Mouse (Mus musculus): Measurements from ENCODE around the gene Qprt.
"Not testable (repeated sequence)": the region's sequence is repeated elsewhere in the genome, so short reads cannot be mapped to it uniquely, and the experiment has no call there.

Gene Qprt

DNA sequence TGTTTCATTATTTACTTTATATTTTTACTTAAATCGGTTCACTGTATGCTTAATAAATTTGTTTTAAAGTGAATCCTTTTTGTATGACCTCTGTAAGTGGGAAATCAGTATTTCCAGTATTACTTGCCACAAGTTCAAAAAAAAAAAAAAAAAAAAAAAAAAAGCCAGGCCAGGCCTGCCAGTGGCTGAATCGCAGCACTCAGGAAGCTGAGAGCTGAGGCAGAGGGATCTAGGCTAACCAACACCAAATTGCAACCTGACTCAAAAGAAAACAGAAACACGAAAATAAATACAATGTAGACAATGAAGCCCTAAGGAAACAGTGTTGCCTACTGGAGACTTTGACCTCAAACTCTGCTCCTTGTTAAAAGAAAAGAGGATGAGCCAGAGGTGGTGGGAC, 28.1 kb downstream of the Qprt start:
- no peak for DNase-seq

DNA sequence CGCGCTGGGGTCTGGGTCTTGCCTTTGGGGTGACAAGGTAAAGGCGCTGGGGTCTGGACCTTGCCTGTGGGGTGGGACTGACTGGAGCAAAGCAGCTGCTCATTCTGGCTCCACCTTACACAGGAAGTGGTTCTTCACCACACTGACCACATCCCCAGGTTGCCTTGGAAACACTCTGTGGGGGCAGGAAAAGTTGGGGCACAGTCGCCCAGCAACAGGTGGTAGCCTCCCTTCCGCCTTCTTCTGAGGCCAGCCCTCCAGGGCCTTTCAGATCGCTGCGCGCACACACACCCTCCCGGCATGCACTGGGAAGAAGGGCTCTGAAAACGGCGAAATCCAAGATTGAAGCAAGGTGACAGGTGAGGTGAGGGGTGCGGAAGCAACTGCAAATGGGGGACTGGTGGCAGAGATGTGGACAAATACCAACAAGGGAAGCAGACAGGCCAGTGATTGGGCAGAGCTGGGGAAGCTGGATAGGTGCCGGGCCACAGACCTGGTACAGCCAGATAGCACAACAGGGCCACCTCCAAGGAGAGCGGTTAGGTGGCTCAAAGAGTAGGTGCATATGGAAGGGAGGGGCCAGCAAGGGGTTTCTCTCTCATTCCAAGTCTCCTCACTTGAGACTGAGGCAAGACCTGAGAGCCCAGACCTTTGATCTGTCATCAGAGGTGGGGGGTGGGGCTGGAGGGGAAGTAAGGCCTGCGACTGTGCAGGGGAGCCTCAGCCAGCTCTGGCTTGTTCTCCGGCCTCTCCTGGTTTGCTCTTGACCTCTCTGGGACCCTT, 30.7 kb downstream of the Qprt start, which contains the start of gene AI467606:
Gene AI467606, plus strand, starts transcription at position 246 of the 783 bp plus-strand sequence.
- no peak for DNase-seq

DNA sequence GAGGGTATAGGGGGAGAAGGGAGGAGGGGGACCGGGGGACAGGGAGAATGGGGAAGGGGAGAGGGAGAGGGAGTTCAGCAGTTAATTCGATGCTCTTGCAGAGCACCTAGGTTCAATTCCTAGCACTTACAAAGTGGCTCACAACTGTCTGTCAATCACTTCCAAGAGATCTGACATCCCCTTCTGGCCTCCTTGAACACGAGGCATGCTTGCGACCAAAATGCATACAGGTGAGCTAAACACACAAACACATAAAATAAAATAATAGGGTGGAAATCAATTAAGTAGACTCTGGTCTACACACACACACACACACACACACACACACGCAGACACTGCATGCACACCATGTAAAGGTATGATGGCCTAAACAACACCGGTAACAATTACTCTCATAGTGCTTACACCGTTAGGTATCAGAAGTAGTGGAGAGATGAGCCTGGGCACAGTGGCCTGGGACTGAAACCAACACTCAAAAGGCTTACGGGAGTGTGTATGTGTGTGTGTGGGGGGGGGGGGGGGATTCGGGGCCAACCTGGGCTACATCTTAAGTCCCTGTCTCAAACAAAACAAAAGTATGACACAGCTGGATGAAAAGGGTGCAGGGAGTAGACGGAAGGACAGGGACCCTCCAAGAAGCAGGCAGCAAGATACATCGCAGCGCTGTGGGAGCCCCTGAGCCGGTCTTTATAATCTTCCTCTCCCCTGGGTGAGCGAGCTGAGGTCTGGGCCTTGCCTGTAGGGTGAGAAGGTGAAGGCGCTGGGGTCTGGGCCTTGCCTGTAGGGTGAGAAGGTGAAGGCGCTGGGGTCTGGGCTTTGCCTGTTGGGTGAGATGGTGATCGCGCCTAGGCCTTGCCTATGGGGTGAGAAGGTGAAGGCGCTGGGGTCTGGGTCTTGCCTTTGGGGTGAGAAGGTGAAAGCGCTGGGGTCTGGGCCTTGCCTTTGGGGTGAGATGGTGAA, 31.6 kb downstream of the Qprt start:
- no peak for DNase-seq

DNA sequence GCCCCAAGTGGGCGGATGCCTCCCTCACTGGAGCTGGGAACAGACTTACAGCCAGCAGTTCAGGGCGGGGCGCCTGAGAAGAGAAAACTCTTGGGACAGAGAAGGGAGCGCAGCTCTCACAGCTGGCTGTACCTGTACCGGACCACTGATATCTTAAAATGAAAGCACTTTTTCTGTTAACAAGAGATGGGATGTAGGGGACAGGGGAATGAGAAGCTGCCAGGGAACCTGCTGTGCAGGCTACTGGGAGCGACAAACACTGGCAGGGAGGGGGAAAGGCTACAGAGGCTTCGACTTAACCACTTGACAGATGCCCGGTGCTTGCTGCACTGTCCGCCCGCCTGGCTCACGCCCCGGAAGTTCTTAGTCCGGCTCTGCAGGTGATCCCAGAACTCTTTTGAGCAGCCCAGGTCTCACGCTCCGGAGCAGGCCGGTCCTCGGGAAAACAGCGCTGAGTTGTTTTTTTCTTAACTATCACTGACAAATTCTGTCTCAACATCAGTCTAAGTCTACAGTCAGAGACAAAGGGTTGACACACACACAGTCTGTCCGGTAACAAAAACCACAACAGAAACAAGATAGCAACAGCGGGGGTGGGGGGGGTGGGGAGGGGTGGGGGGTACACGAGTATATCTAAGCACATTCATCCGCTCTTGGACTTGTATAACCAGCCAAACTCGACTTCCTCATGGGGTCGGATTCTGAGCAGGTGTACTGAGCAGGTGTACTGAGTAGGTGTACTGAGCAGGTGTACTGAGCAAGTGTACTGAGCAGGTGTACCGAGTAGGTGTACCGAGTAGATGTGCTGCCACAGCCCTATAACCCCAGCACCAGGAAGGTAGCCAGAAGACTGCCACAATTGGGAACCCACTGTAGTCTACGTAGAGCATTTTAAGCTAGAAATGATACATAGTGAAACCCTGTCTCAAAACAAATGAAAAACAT, 32.9 kb downstream of the Qprt start:
- no peak for DNase-seq

DNA sequence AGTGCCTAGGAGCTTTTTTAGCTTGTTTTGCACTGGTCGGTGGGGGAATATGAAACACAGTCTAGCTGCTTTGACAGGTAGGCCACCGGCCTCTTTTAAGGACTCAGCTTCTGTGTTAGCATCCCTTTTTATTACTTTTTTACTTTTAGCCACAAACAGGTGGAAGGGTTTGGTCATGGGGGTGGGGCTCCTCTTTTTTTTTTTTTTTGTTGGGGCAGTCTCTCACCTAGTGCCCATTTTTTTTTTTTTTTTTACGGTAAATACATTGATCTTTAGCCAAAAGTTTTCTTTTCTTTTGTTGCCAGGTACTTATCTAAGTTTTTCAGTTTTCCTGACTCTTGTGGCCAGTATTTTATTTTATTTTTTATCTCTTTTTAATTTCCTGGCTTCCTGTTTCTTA, 33.9 kb downstream of the Qprt start:
- DNase-seq: no peak

DNA sequence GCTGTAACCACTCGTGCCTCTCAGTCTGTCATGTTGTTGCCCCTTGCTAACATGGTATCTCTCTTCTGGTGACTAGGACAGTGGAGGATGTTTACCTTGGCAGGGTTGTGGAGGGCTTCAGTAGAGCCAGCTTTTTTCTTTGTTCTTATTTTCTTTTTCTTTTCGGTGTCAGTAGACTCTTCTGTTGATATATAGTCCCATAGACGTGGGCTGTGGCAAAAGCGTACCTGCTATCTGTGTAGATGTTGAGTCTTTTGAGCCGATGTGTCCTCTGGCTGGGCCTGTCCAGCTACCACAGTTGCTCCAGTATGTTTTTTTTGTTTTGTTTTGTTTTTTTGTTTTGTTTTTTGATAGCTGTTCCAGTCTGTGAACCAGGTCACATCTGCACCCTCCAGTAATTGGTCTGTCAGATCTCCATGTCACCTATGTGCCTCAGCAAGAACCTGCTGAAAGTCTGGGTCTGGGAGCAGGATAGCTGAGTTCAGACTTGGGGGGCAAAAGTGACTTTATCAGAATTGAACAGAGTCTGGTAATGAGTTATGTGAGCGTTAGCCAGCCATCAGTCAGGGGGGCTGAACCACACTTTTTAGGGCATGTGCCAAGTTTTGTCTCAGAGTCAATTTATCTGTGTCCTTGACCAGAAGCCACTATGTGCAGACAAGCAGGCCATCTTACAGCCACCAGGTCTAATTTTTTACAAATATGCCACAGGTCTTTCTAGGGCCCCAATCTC, 34.6 kb downstream of the Qprt start, which contains the start of gene Zg16:
Gene Zg16, minus strand, starts transcription at position 51 of the 733 bp plus-strand sequence.
- DNase-seq: not testable (repeated sequence)

DNA sequence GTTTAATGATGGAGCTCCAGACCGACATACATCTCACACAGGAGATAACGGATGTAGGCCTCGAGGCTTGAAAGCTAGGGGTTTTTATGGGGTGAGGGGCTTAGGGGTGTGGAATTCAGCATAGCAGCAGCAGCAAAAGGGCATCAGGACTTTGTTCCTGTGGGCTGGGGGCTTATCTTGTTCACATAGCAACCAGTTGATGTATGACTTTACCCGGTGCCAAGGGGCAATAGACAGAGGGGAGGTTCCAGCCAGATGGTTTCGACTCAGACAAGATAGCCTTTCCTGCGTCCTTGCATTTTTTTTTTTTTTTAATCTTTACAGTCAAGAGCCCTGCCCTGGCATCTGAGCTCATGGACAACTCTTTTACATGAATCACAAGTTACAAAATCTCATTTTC, 36.3 kb downstream of the Qprt start:
- not testable (repeated sequence) for DNase-seq

DNA sequence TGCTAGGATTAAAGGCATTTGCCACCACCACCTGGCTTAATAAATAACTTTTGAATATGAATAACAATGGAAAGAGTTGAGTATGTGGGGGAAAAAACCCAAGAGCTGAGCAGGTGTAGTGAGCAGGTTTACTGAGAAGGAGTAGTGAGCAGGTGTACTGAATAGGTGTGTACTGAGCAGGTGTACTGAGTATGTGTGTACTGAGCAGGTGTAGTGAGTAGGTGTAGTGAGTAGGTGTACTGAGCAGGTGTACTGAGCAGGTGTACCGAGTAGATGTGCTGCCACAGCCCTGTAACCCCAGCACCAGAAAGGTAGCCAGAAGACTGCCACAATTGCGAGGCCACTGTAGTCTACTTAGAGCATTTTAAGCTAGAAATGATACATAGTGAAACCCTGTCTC, 37.2 kb downstream of the Qprt start:
- no peak for DNase-seq

DNA sequence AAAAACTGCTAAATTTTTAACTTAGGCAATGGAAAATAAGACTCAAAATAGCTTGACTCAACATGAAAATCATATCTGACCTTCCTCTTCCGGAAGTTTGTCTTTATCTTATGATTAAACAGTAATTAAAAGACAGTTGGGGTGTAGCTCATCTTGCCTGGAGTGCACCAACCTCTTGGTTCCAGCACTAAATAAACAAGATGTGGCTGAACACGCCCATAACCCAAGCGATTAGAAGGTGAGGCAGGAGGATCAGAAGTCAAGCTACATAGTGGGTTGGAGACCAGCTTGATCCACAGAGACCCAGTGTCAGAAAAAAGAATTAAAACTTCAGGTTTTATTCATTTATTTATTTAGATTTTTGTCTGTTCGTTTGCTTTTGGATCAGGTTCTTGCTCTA, 38.3 kb downstream of the Qprt start:
- DNase-seq: no peak

DNA sequence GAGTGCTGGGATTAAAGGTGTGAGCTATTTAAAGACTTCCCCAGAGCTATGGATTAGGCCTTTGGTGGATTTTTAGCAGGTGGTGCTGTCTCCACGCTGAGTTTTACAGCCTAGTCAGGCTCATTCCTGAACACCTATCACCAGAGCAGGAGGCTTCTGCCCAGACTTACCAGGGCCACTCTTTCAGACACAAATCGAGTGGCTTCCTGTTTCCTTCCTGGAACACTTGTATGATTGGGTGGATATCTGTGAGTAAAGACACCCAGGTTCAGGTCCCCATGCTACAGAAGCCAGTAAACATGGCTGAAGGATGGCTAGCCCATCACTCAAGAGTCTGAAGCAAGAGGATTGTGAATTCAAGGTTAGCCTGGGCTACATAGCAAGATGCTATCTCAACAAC, 39.0 kb downstream of the Qprt start:
- no peak for DNase-seq

DNA sequence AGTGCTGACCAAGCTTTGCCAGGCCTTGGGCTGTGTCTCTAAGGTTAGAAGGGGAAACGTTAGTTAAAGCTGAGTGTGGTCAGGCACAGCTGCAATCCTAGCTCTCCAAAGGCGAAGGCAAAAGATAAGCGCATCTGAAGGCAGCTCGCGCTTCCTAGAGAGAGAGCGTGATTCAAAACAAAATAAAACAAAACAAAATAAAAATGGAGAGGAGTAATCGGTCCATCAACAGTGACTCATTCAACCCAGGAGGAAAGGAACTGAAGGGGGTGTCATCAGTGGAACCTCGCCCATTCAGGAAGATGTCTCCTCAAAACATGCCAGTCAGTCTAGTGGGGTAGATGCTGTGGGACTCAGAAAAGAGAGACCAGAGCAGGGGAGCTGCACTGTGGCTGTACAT, 39.8 kb downstream of the Qprt start:
- DNase-seq: no peak

DNA sequence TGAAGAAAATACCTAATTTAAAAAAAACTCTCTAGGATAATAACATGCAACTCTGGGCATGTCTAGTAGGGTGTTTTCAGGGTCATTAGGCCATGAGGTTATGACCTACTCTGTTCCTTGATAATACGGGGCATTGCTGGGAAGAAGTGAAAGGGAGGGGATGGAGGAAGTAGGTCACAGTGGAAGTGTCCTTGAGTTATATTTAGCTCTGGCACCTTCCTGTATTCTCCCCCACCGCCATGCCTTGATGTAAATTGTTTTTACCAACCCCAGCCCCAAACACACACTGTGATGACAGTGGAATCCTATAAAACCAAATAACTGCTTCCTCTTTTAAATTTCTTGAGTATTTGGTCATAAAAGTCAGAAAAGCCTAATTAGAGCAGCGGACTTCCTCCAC, 42.0 kb downstream of the Qprt start:
- no peak for DNase-seq

DNA sequence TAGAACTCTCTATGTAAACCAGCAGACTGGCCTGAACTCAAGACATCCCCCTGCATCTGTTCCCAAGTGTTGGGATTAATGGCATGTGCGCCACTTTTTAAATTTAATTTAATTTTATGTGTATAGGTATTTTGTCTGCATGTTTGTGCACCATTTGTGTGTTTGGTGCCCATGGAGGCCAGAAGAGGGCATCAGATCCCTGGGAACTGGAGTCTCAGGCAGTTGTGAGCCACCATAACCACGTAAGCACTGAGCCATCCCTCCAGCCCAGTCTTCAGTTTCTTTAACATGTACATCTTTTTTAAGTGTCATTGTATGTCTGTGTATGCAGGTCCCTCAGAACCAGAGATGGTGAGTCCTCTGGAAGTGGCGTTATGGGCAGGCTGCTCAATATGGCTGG, 44.3 kb downstream of the Qprt start:
- DNase-seq: no peak

DNA sequence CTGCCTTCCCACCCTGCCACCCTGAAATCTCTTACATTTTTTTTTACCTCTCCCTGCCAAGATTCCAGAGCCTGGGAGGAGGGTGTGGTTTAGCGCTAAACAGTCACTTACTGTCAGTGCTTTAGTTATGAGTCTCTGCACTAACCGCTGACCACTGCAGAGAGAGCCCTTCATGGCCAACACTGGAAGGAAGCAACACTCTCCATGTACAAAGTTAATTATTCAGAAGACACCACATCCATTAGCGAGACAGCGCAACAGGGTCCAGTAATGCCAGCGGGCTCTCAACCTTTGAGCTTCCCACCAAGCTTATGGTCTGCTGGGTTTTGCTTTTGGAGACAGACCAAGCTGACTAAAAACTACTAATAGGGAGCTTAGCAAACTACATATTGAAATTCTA, 45.8 kb downstream of the Qprt start:
- DNase-seq: no peak

DNA sequence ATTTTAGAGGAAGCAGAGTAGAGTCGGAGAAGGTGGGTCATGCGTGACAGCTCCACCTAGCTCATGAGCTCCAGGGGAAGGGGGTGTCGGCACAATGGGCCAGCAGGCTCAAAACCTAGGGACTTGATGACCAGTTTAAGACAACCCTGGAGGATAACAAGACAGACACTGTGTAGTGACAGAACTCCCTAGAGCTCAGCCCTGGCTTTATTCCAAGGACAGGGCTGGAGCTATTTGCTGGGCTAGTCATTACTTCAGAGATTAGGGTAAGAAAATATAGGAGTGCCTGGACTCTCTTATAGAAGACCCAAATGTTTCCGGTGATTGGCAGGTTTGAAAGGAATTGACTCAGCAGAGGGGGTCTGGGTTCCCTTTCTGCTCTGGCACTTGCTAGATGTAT, 48.8 kb downstream of the Qprt start:
- DNase-seq: no peak

DNA sequence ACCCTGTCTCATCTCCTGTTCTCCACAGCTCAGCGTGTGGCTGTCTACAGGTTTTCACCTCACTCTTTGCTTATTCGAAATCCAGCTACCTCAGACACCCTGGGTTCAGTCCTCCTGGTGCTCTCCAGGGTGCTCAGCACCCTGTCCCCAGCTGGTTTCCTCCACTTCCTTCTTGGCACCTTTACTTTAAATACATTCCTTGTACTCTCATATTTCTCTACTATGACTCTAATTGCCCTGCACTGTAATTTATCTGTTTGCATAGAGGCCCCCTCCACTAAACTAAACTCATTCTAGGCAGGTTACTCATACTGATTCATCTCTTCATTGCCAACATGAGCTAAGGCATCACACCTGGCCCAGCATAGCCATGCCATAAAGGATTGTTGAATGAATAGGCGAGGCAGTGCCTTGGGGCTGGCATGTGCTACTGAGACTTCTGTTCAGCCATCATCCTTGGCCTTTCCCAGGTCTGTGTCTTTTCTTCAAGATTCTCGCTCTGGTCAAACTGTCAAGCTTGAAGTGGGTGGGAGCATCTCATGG, 51.1 kb downstream of the Qprt start:
- DNase-seq: no peak

DNA sequence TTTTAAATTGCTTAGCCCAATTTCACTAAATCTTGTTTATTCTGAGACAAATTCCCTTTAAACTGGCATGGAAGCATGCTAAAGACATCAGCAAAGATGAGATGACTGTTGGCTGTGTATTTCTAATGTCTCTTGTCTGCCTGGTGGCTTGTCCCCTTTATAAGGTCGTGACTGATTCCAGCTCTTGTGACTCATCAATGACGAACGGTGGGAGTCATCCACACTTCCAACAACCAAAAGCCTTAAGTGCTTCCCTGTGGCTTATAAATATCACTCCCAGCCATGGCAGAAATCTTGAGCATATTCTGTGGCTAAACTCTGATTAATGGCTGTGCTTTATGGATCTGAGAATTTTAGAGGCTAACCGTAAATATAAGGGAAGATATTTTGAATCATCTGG, 55.7 kb downstream of the Qprt start:
- no peak for DNase-seq

DNA sequence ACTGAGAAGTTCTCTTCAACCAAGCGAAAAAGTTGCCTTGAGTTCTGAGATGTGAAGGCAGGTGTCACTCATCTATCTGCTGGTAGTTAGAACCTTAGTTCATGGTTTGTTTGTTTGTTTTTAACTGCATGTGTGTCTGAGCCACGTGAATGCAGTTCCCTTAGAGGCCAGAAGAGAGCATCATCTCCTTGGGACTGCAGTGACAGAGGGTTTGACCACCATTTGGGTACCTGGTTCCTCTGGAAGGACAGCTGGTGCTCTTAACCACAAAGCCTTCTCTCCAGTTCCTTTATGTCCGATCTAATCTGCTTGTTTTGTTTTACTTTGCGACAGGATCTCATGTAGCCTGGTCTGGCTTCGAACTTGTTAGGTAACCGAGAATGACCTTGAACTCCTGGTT, 56.5 kb downstream of the Qprt start:
- no peak for DNase-seq

Measured in cerebellum, adult 9-11 months (tissue).